Comparison of ENCODE assay signal across 10 mouse cellular contexts in genomic region chr2:156422631-156423030, GRCm38 (mm10). TPM values are rescaled to one million over a fixed set of nuclear protein-coding genes. Genes with fewer than 3 reads are reported as not detected.
A peak's percentile ranks its signal among the peaks of the same experiment; 100 is the strongest.
DNase-seq lines count a peak whose midpoint lies in the region; ATAC-seq lines count a peak whose summit lies in the region.
"Had no signal": no experiment of that assay in that cellular context is flagged by ENCODE, and none has a peak within 500 bp of the region (broad histone marks: within the 10 kb centered on the region; RNA-seq: fewer than 3 reads in every experiment).

No protein-coding gene starts in this region.

- H3K9ac ChIP-seq in neural tube, embryonic 11.5 days (ENCODE audit: low read length) = no peak overlapping the region
- no peak overlapping the region for H3K9ac ChIP-seq in limb, embryonic 15.5 days
- H3K9ac ChIP-seq in stomach, embryonic 14.5 days (replicated peaks; ENCODE audit: low read depth, low read length) = no peak overlapping the region

- no peak overlapping the region for H3K4me3 ChIP-seq in neural tube, embryonic 11.5 days (ENCODE audit: low read depth, low read length)
- peak overlapping the region; percentile 62; the same call in 1 of the 2 replicates for H3K4me3 ChIP-seq in limb, embryonic 15.5 days
- H3K4me3 ChIP-seq in stomach, embryonic 14.5 days (ENCODE audit: low read depth, low read length) = 0 out of 2 replicates have a peak overlapping the region, but pooled peaks have one; percentile 5

- peaks cover 42% of the 10 kb centered on the region for H3K27me3 ChIP-seq in neural tube, embryonic 11.5 days (ENCODE audit: control insufficient read depth, insufficient read depth, low read length)
- peaks cover 48% of the 10 kb centered on the region for H3K27me3 ChIP-seq in limb, embryonic 15.5 days
- 0 out of 2 replicates have a peak, but pooled peaks cover 9% of the 10 kb centered on the region for H3K27me3 ChIP-seq in stomach, embryonic 14.5 days (ENCODE audit: control insufficient read depth, insufficient read depth, low read length)

- WGBS in neural tube, embryonic 11.5 days = 23% methylated on average over 8 of the region's 8 CpGs
- WGBS in limb, embryonic 15.5 days = 8% methylated on average over 7 of the region's 8 CpGs
- WGBS in stomach, embryonic 14.5 days = 3% methylated on average over 7 of the region's 8 CpGs

- no peak overlapping the region for H3K27ac ChIP-seq in neural tube, embryonic 11.5 days (ENCODE audit: low read depth, low read length)
- no peak overlapping the region for H3K27ac ChIP-seq in limb, embryonic 15.5 days
- no peak overlapping the region for H3K27ac ChIP-seq in stomach, embryonic 14.5 days (ENCODE audit: low read length)

- no peaks in the 10 kb centered on the region for H3K4me1 ChIP-seq in neural tube, embryonic 11.5 days (ENCODE audit: control insufficient read depth, insufficient read depth, low read length)
- peaks cover 22% of the 10 kb centered on the region for H3K4me1 ChIP-seq in limb, embryonic 15.5 days
- H3K4me1 ChIP-seq in stomach, embryonic 14.5 days (ENCODE audit: control insufficient read depth, insufficient read depth, low read length) = peaks cover 11% of the 10 kb centered on the region

- H3K4me2 ChIP-seq in neural tube, embryonic 11.5 days (ENCODE audit: low read depth) = 0 out of 2 replicates have a peak overlapping the region, but pooled peaks have one; percentile 2
- peak overlapping the region; percentile 94; the same call in 1 of the 2 replicates for H3K4me2 ChIP-seq in limb, embryonic 15.5 days
- H3K4me2 ChIP-seq in stomach, embryonic 14.5 days (replicated peaks; ENCODE audit: low read depth, low read length) = 0 out of 2 replicates have a peak overlapping the region, but pooled peaks have one; percentile 98

- no peak for ATAC-seq in neural tube, embryonic 11.5 days (ENCODE audit: insufficient read depth, low FRiP score, low TSS enrichment)
- ATAC-seq in limb, embryonic 15.5 days (ENCODE audit: insufficient number of reproducible peaks, low FRiP score, low TSS enrichment, low read depth) = no peak
- no peak for ATAC-seq in stomach, embryonic 14.5 days (ENCODE audit: insufficient number of reproducible peaks, insufficient read depth, low FRiP score, low read depth)
- no peak for ATAC-seq in monocyte, adult 5-6 weeks (replicated peaks; ENCODE audit: insufficient number of reproducible peaks, low FRiP score, low TSS enrichment, poor library complexity, severe bottlenecking)

- peak; percentile 24 for DNase-seq in adrenal gland, postnatal 10 days
- no peak for DNase-seq in adrenal gland, adult 18-20 months (ENCODE audit: low spot score in 2 of 2)
- DNase-seq in neural tube, embryonic 11.5 days (ENCODE audit: low spot score) = no peak
- no peak for DNase-seq in neural tube, embryonic 10.5 days (ENCODE audit: extremely low spot score, low spot score)
- DNase-seq in adrenal gland, postnatal 25 days = no peak
- DNase-seq: cerebellum, postnatal 25 days; thymus, postnatal 4 days had no signal

- H3K9me3 ChIP-seq in neural tube, embryonic 11.5 days (ENCODE audit: control insufficient read depth, low read length) = no peaks in the 10 kb centered on the region
- H3K9me3 ChIP-seq in limb, embryonic 15.5 days = no peaks in the 10 kb centered on the region
- no peaks in the 10 kb centered on the region for H3K9me3 ChIP-seq in stomach, embryonic 14.5 days (ENCODE audit: control insufficient read depth, low read depth, low read length)

- H3K36me3 ChIP-seq in neural tube, embryonic 11.5 days (ENCODE audit: control insufficient read depth, insufficient read depth, low read length) = no peaks in the 10 kb centered on the region
- no peaks in the 10 kb centered on the region for H3K36me3 ChIP-seq in limb, embryonic 15.5 days
- H3K36me3 ChIP-seq in stomach, embryonic 14.5 days (ENCODE audit: control insufficient read depth, insufficient read depth, low read length) = no peaks in the 10 kb centered on the region

RNA-seq across cellular contexts. Expression of gene Epb41l1, which starts 1.9 kb away (rescaled TPM):
- total RNA-seq in adrenal gland, postnatal 10 days (2021) = 10 to 100 TPM; 41.5 to 56.4 TPM
- total RNA-seq in adrenal gland, adult 18-20 months (2021) = 10 to 100 TPM; 67.0 to 75.9 TPM
- polyA plus RNA-seq in neural tube, embryonic 11.5 days (2014; fragmentation: Nextera tagmentation; extraction: Ambion mirVana) = 3.9 and 4.4 TPM in 2 replicates
- 2.6 and 3.1 TPM in 2 replicates for polyA plus RNA-seq in limb, embryonic 15.5 days (2015; fragmentation: Nextera tagmentation; extraction: Ambion mirVana)
- 5.2 and 6.2 TPM in 2 replicates for polyA plus RNA-seq in stomach, embryonic 14.5 days (2014; fragmentation: Nextera tagmentation; extraction: Ambion mirVana)
- 3.5 to 7.1 TPM (median 6.2 TPM) in 3 replicates for total RNA-seq in monocyte, adult 5-6 weeks (2017)
- 76.2 and 78.8 TPM in 2 replicates for total RNA-seq in adrenal gland, postnatal 25 days (2021)

Comparison
In these comparisons a context has a peak if more than half of its experiments do, and no peak if none do; other contexts are left out.
1. H3K4me2 ChIP-seq: peak in every context shown above with its lines; median percentile 98 in stomach, embryonic 14.5 days; 94 in limb, embryonic 15.5 days; 2 in neural tube, embryonic 11.5 days.